Mouse (Mus musculus) olfactory bulb, adult 2 months (tissue): ENCODE data around the gene Rps6kb2.

Source experiments
- CTCF ChIP-seq: fragments of 200-500 bp; IDR thresholded peaks from 2 replicates; pipeline ENCODE4 v1.5.1; 2012; ENCODE audit warnings: low read depth, mild to moderate bottlenecking, low read length, moderate library complexity; ENCODE audit not compliant: insufficient read depth
- POLR2A ChIP-seq: fragments of 200-500 bp; IDR thresholded peaks from 2 replicates; pipeline ENCODE4 v1.6.1; 2012; ENCODE audit warnings: mild to moderate bottlenecking, low read depth, low read length, moderate library complexity; ENCODE audit not compliant: insufficient read depth

DNA sequence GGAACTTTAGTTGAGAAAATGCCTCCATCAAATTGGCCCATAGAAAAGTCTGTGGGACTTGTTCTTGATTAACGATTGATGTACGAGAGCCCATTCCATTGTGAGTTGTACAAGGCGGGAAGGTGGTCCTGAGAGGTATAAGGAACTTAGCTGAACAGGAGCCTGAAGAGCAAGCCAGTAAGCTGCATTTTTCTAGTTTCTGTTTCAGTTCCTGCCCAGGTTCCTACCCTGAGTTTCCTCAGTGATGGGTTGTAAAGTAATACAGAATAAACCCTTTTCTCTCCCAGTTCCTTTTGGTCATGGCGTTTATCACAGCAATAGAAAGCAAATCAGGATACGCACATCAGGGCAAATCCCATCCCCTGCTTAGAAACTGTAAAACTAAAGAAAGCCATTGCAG is 25.2 kb downstream of the Rps6kb2 start:
- TF ChIP-seq CTCF (no peak), POLR2A (no peak)
